Mouse (Mus musculus): Measurements from ENCODE around the gene Vps35l.

DNA sequence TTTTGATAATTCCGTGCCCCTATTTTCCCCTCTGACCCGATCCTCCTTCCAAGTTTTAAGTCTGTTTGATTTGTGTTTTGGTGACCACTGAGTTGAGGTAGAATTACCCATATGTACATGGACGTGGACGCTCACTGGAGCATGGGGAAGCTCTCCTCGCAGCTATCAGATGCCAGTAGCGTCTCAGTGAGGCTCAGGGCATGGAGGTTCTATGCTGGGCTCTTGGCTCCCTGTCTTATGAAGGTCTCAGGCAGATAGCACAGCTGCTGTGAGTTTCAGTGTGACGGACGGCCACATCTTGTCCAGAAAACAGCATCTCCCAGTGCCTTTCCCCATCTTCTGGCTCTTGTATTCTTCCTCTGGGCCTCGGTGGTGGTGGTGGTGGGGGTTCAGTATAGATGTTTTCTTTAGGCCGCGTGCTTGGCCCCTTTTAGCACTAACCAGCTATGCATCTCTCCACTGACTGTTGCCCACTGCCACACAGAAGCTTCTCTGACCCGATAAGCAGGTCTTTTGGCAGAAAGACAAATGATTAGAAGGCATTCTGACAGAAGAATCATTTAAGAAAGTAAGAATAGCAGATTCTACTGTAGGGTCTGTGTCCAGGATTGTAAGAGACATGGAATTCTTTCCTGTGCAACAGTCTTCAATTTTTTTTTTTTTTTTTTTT lies 82.0 kb downstream of the Vps35l start:
- TF ChIP-seq CTCF (conservative IDR thresholded peaks at IDR 0.05; ENCODE audit: low read length) = no peak
- no peak for TF ChIP-seq POU5F1 (IDR thresholded peaks at IDR 0.05; ENCODE audit: borderline replicate concordance, low read length)
- no peak for TF ChIP-seq NANOG (IDR thresholded peaks at IDR 0.05; ENCODE audit: borderline replicate concordance, low read length)

Data from E14TG2a.4 (cell line).